Mouse (Mus musculus): ENCODE data around the gene 1700007K13Rik. TPM values are rescaled to one million over a fixed set of nuclear protein-coding genes. Genes with fewer than 3 reads are reported as not detected.

The 1700007K13Rik gene
- total and polyA plus RNA-seq, 3 experiments = not detected

- Histone ChIP-seq H3K27me3 (ENCODE audit: control insufficient read depth in 1 of 2, insufficient read depth in 2 of 2, low read length in 2 of 2) (peaks cover 0 to 8% of the 10 kb centered on the region in 2 experiments; a peak in 3 of 4 replicates), H3K9me3 (replicated peaks; ENCODE audit: insufficient read depth, low read length) (no peaks in the 10 kb centered on the region), H3K27ac (ENCODE audit: control insufficient read depth, low read depth, low read length) (no peak overlapping the region), H3K4me3 (ENCODE audit: control insufficient read depth in 1 of 2, insufficient read depth in 1 of 2, low read depth in 2 of 2, low read length in 2 of 2) (peak overlapping the region; percentile 65 to 91), H3K9ac (ENCODE audit: control insufficient read depth, low read depth, low read length, poor library complexity, severe bottlenecking) (peak overlapping the region; percentile 67), H3K4me1 (ENCODE audit: control insufficient read depth in 1 of 2, insufficient read depth in 2 of 2, low read length in 2 of 2) (peaks cover 2 to 14% of the 10 kb centered on the region in 2 experiments; a peak in 3 of 4 replicates), H3K79me2 (ENCODE audit: control insufficient read depth, insufficient read depth, low read length, poor library complexity) (no peaks in the 10 kb centered on the region; the same call in 1 of the 2 replicates), H3K36me3 (ENCODE audit: control insufficient read depth in 1 of 2, insufficient read depth in 2 of 2, low read length in 2 of 2) (peaks cover 0 to 5% of the 10 kb centered on the region in 2 experiments; a peak in 2 of 4 replicates)
- TF ChIP-seq SIN3A (IDR thresholded peaks at IDR 0.05; ENCODE audit: low read length) (peak; percentile 44; the same call in 1 of the 2 replicates), USF2 (IDR thresholded peaks at IDR 0.05; ENCODE audit: borderline replicate concordance in 1 of 2, insufficient read depth in 1 of 2, low read depth in 1 of 2, low read length in 2 of 2) (no peak), ELF1 (IDR thresholded peaks at IDR 0.05; ENCODE audit: low read depth, low read length) (0 out of 2 replicates have a peak, but pooled peaks have one; percentile 17), BHLHE40 (IDR thresholded peaks at IDR 0.05; ENCODE audit: borderline replicate concordance, low read depth, low read length) (no peak), POLR2A (IDR thresholded peaks at IDR 0.05; ENCODE audit: control insufficient read depth in 1 of 2, insufficient read depth in 1 of 2, low read depth in 1 of 2, low read length in 2 of 2, poor library complexity in 1 of 2) (0 out of 4 replicates have a peak, but pooled peaks of 1 of the 2 experiments have one; percentile 14)
- peak; percentile 63 for DNase-seq (ENCODE audit: low read depth, low spot score)
These were observed 47.6 kb upstream of the 1700007K13Rik start for GRCm38 (mm10) chr2:28513431-28514370.

GRCm38 (mm10) chr2:28512798-28513401 lies 46.8 kb upstream of the 1700007K13Rik start, which contains the start of gene Ralgds:
Ralgds (plus strand) TSS chr2:28513125.
- DNase-seq (ENCODE audit: low read depth, low spot score) = peak; percentile 53
- Histone ChIP-seq H3K27me3 (ENCODE audit: control insufficient read depth in 1 of 2, insufficient read depth in 2 of 2, low read length in 2 of 2) (peaks cover 2 to 15% of the 10 kb centered on the region in 2 experiments; a peak in 3 of 4 replicates), H3K9me3 (replicated peaks; ENCODE audit: insufficient read depth, low read length) (no peaks in the 10 kb centered on the region), H3K4me3 (ENCODE audit: control insufficient read depth in 1 of 2, insufficient read depth in 1 of 2, low read depth in 2 of 2, low read length in 2 of 2) (peak within 1 kb of the TSS; percentile 65 to 91), H3K79me2 (ENCODE audit: control insufficient read depth, insufficient read depth, low read length, poor library complexity) (no peaks in the 10 kb centered on the region; the same call in 1 of the 2 replicates), H3K9ac (ENCODE audit: control insufficient read depth, low read depth, low read length, poor library complexity, severe bottlenecking) (peak within 1 kb of the TSS; percentile 67), H3K27ac (ENCODE audit: control insufficient read depth, low read depth, low read length) (no peak within 1 kb of the TSS), H3K4me1 (ENCODE audit: control insufficient read depth in 1 of 2, insufficient read depth in 2 of 2, low read length in 2 of 2) (peaks cover 2 to 14% of the 10 kb centered on the region in 2 experiments; a peak in 3 of 4 replicates), H3K36me3 (ENCODE audit: control insufficient read depth in 1 of 2, insufficient read depth in 2 of 2, low read length in 2 of 2) (peaks cover 0 to 5% of the 10 kb centered on the region in 2 experiments; a peak in 2 of 4 replicates)
- TF ChIP-seq GATA1 (IDR thresholded peaks at IDR 0.05; ENCODE audit: low read depth, low read length) = no peak
- peak; percentile 47 for TF ChIP-seq NRF1 (IDR thresholded peaks at IDR 0.05; ENCODE audit: insufficient read depth, low read depth, low read length, poor library complexity, severe bottlenecking)
- TF ChIP-seq ZKSCAN1 (IDR thresholded peaks at IDR 0.05; ENCODE audit: low read depth, low read length) = no peak
- peak; percentile 77 for TF ChIP-seq USF1 (IDR thresholded peaks at IDR 0.05; ENCODE audit: low read depth, low read length)
- TF ChIP-seq TBP (IDR thresholded peaks at IDR 0.05; ENCODE audit: low read depth, low read length) = no peak
- TF ChIP-seq E2F4 (IDR thresholded peaks at IDR 0.05; ENCODE audit: borderline replicate concordance, low read depth, low read length) = no peak
- TF ChIP-seq BHLHE40 (IDR thresholded peaks at IDR 0.05; ENCODE audit: borderline replicate concordance, low read depth, low read length) = peak; percentile 31; the same call in 1 of the 2 replicates
- peak in 1 of 2 experiments; percentile 28; a peak in 1 of 4 replicates for TF ChIP-seq POLR2A (IDR thresholded peaks at IDR 0.05; ENCODE audit: control insufficient read depth in 1 of 2, insufficient read depth in 1 of 2, low read depth in 1 of 2, low read length in 2 of 2, poor library complexity in 1 of 2)

Measured in MEL (cell line).